Mouse (Mus musculus) forebrain, postnatal 0 days (tissue): Measurements from ENCODE around the gene Gm42421. TPM values are rescaled to one million over a fixed set of nuclear protein-coding genes. Genes with fewer than 3 reads are reported as not detected.

Experiments
- ATAC-seq: fragments of 200-750 bp; cut with Nextera tagmentation; 2 replicates; pipeline ENCODE4 v1.8.0; 2017; ENCODE audit warnings: mild to moderate bottlenecking, moderate library complexity
- DNase-seq: peaks from one replicate; pipeline ENCODE4 v3.0.0-alpha.2; 2015
- H3K27ac ChIP-seq: fragments of 300-500 bp; sonication (generic); 2 replicates; pipeline ENCODE4 v1.5.1; 2014; ENCODE audit warnings: low read depth, mild to moderate bottlenecking, antibody characterized with exemption, low read length, moderate library complexity, mixed read lengths
- H3K27me3 ChIP-seq: fragments of 300-500 bp; sonication (generic); 2 replicates; pipeline ENCODE4 v1.6.1; 2014; ENCODE audit warnings: mild to moderate bottlenecking, low read length, mixed read lengths; ENCODE audit not compliant: insufficient read depth
- H3K36me3 ChIP-seq: fragments of 300-500 bp; sonication (generic); 2 replicates; pipeline ENCODE4 v1.6.1; 2014; ENCODE audit warnings: mild to moderate bottlenecking, moderate library complexity; ENCODE audit not compliant: insufficient read depth
- H3K4me1 ChIP-seq: fragments of 300-500 bp; sonication (generic); 2 replicates; pipeline ENCODE4 v1.6.1; 2014; ENCODE audit warnings: antibody characterized with exemption; ENCODE audit not compliant: insufficient read depth
- H3K4me2 ChIP-seq: fragments of 300-500 bp; sonication (generic); 2 replicates; pipeline ENCODE4 v1.6.1; 2014; ENCODE audit warnings: low read depth, mild to moderate bottlenecking, moderate library complexity
- H3K4me3 ChIP-seq: fragments of 300-500 bp; sonication (generic); 2 replicates; pipeline ENCODE4 v1.5.1; 2014; ENCODE audit warnings: low read depth, low read length, mixed read lengths
- H3K9ac ChIP-seq: fragments of 300-500 bp; sonication (generic); 2 replicates; pipeline ENCODE4 v1.6.1; 2014; ENCODE audit warnings: mild to moderate bottlenecking
- H3K9me3 ChIP-seq: fragments of 300-500 bp; sonication (generic); 2 replicates; pipeline ENCODE4 v1.6.1; 2016; ENCODE audit warnings: low read length
- CTCF ChIP-seq: sonication (generic); IDR thresholded peaks from 2 replicates; pipeline ENCODE4 v1.5.1; 2016; ENCODE audit warnings: antibody characterized with exemption, control low read depth, low read depth
- WGBS: fragments of 180-500 bp; shearing (Covaris S2); extraction: QIAGEN DNeasy Blood & Tissue Kit; methylation state at CpG from one replicate; pipeline ENCODE4 v1.1.7; 2014; 5-methylcytosine and 5-hydroxymethylcytosine counted together
- polyA plus RNA-seq: library from polyadenylated mRNA; unstranded; fragments of >200 nt; fragmentation: Nextera tagmentation; extraction: Ambion mirVana; gene quantifications from 2 replicates; pipeline ENCODE4 v1.2.1, GENCODE M21; 2015
- total RNA-seq: library from RNA; depleted of rRNA; stranded (reverse); fragments of >200 nt; gene quantifications from 2 replicates; pipeline ENCODE4 v1.2.3, GENCODE M21; 2014; rRNA removed

Gm42421 gene
- total and polyA plus RNA-seq, 2 experiments from 2014 or later, result 1.2 to 3.0 TPM

DNA sequence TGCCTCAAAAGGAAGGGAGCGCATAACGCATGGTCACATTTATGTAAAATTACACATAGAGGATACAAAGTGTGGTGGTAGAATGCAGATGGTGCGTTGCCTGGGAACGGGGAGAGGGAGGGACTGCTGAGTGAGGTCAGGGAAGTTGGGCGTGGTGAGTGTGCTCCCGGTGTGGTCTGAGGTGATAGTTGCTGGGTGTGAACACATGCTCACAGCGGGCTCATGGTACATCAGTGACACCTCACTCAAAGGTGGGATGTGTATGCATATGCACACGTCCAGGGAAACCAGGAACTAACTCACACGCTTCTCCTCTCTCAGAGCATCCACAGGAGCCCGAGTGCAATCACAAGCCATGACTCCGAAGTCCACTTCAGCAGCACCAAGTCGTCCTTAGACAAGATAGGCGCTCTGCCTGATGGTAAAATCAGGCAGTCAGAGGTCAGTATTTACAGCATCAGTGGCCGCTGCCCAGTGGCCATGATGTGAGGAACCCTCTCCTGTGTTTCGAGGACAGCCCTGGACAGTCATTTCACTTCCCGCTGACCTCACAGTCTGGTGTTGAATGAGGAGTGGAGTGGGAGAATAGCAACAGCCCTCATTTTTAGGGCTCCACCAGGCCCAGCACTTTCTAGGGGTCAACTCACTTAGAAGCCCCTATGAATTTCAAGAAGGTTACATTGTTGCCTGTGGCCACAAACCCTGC, 48.9 kb downstream of the Gm42421 start:
- 82% methylated on average over 16 of the region's 16 CpGs for WGBS
- Histone ChIP-seq H3K4me1 (no peaks in the 10 kb centered on the region), H3K4me2 (no peak overlapping the region), H3K9me3 (no peaks in the 10 kb centered on the region), H3K4me3 (no peak overlapping the region), H3K27me3 (no peaks in the 10 kb centered on the region), H3K36me3 (no peaks in the 10 kb centered on the region), H3K27ac (no peak overlapping the region), H3K9ac (no peak overlapping the region)
- no peak for TF ChIP-seq CTCF
- DNase-seq (no peak), ATAC-seq (no peak)

DNA sequence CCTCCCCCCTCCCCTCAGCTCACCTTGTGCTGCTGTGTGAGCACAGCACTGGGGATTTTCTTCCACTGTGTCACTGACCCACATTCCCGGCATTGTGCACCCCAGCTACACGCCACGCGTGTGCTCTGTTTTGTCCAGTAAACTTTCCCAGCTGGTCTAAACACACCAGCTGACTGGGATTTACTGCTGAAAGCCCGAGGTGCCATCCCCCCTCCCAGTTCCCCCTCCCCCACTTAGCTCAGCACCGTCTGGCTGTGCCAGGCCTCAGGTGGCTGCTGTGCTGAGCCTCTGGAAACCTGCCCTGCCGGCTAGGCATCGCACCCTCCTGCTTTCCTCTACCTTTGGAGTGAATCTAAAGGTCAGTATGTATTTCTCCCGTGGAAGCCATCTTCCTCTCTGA, 52.9 kb downstream of the Gm42421 start:
- no peak overlapping the region for H3K4me2 ChIP-seq
- no peak overlapping the region for H3K9ac ChIP-seq
- 24% methylated on average over 9 of the region's 9 CpGs for WGBS
- ATAC-seq (no peak; the same call in 1 of the 2 replicates), DNase-seq (peak; percentile 12)
- H3K9me3 ChIP-seq, result no peaks in the 10 kb centered on the region
- H3K27me3 ChIP-seq, result no peaks in the 10 kb centered on the region
- H3K27ac ChIP-seq, result no peak overlapping the region
- no peaks in the 10 kb centered on the region for H3K4me1 ChIP-seq
- peaks cover 16% of the 10 kb centered on the region for H3K36me3 ChIP-seq
- TF ChIP-seq CTCF, result no peak
- no peak overlapping the region for H3K4me3 ChIP-seq

DNA sequence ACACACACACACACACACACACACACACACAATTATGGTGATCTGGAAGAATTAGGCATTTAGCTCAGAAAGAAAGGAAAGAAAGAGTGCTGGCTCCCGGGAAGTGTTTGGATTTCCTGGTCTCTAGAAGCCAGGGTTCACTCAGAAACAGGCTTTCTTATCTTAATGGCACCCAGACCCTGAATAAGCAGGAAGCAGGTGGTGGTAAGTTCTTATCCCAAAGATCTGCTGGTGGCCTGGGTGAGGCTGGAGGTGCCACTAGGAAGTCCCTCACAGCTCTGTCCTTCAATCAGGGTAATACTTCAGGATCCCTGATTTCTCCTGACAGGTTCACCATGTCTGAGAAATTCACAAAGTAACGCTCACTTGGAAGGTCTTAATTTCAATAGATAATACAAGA, 54.4 kb downstream of the Gm42421 start:
- no peak overlapping the region for H3K4me3 ChIP-seq
- H3K27me3 ChIP-seq, result no peaks in the 10 kb centered on the region
- H3K36me3 ChIP-seq, result peaks cover 26% of the 10 kb centered on the region
- no peak for TF ChIP-seq CTCF
- H3K9me3 ChIP-seq, result no peaks in the 10 kb centered on the region
- no peaks in the 10 kb centered on the region for H3K4me1 ChIP-seq
- no peak overlapping the region for H3K4me2 ChIP-seq
- DNase-seq, result no peak
- H3K9ac ChIP-seq, result no peak overlapping the region
- ATAC-seq, result no peak
- H3K27ac ChIP-seq, result no peak overlapping the region
- whole genome bisulfite sequencing, result 81% methylated on average over 2 of the region's 2 CpGs

GRCm38 (mm10) chr5:143985381-143985780, 57.4 kb downstream of the Gm42421 start:
- TF ChIP-seq CTCF, result no peak
- Histone ChIP-seq H3K4me3 (no peak overlapping the region), H3K9me3 (no peaks in the 10 kb centered on the region), H3K4me2 (no peak overlapping the region), H3K36me3 (peaks cover 55% of the 10 kb centered on the region), H3K27me3 (no peaks in the 10 kb centered on the region), H3K27ac (no peak overlapping the region), H3K4me1 (no peaks in the 10 kb centered on the region), H3K9ac (no peak overlapping the region)
- no peak for ATAC-seq
- 81% methylated on average over 7 of the region's 7 CpGs for WGBS
- no peak for DNase-seq

Other genes starting within 250 kb of the Gm42421 start
- gene Usp42, start 195.9 kb upstream of the Gm42421 start, total RNA-seq, result 21.3 and 25.1 TPM in 2 replicates
- 10.7 and 16.8 TPM in 2 replicates for gene Usp42, start 195.9 kb upstream of the Gm42421 start, polyA plus RNA-seq
- gene Eif2ak1, start 110.4 kb upstream of the Gm42421 start, total RNA-seq, result 27.5 and 28.0 TPM in 2 replicates
- 31.7 and 36.8 TPM in 2 replicates for gene Eif2ak1, start 110.4 kb upstream of the Gm42421 start, polyA plus RNA-seq
- not detected in 2 replicates for gene Ankrd61, start 30.5 kb upstream of the Gm42421 start, total RNA-seq
- 0.13 TPM in 1 of 2 replicates, not detected in the other for gene Ankrd61, start 30.5 kb upstream of the Gm42421 start, polyA plus RNA-seq
- 41.8 and 53.1 TPM in 2 replicates for gene Aimp2, start 18.3 kb upstream of the Gm42421 start, total RNA-seq
- 86.9 and 88.9 TPM in 2 replicates for gene Aimp2, start 18.3 kb upstream of the Gm42421 start, polyA plus RNA-seq
- 19.6 and 28.4 TPM in 2 replicates for gene Pms2, start 18.2 kb upstream of the Gm42421 start, total RNA-seq
- gene Pms2, start 18.2 kb upstream of the Gm42421 start, polyA plus RNA-seq, result 14.5 and 19.5 TPM in 2 replicates
- 3.4 and 3.8 TPM in 2 replicates for gene Rsph10b, start 4.9 kb downstream of the Gm42421 start, total RNA-seq
- gene Rsph10b, start 4.9 kb downstream of the Gm42421 start, polyA plus RNA-seq, result 2.3 and 4.3 TPM in 2 replicates
- gene Ccz1, start 86.7 kb downstream of the Gm42421 start, total RNA-seq, result 75.7 and 80.4 TPM in 2 replicates
- gene Ccz1, start 86.7 kb downstream of the Gm42421 start, polyA plus RNA-seq, result 80.5 and 83.8 TPM in 2 replicates
- not detected in 2 replicates for gene Ocm, start 98.5 kb downstream of the Gm42421 start, total RNA-seq
- 0.98 TPM in 1 of 2 replicates, not detected in the other for gene Ocm, start 98.5 kb downstream of the Gm42421 start, polyA plus RNA-seq
- 56.2 and 63.9 TPM in 2 replicates for gene Lmtk2, start 172.3 kb downstream of the Gm42421 start, total RNA-seq
- 6.1 and 7.4 TPM in 2 replicates for gene Lmtk2, start 172.3 kb downstream of the Gm42421 start, polyA plus RNA-seq